Mouse (Mus musculus) G1E (cell line): Measurements from ENCODE around the gene Tmsb15b1.

Experiments used
- CTCF ChIP-seq: IDR thresholded peaks from 2 replicates; pipeline ENCODE4 v1.5.1; 2012; ENCODE audit warnings: low read depth, low read length, inconsistent platforms, mixed read lengths
- GATA1 ChIP-seq: IDR thresholded peaks from 2 replicates; pipeline ENCODE4 v1.6.1; 2012; ENCODE audit warnings: borderline replicate concordance, low read length, inconsistent platforms, mixed read lengths
- POLR2AphosphoS5 ChIP-seq: IDR thresholded peaks from 2 replicates; pipeline ENCODE4 v1.6.1; 2012; ENCODE audit warnings: low read depth, low read length, inconsistent platforms; ENCODE audit not compliant: insufficient replicate concordance

GRCm38 (mm10) chrX:136996256-136996655 is 19.6 kb upstream of the Tmsb15b1 start:
- TF ChIP-seq POLR2AphosphoS5, result no peak
- no peak for TF ChIP-seq GATA1
- no peak for TF ChIP-seq CTCF
